Mouse (Mus musculus): ENCODE data around the gene Sh3kbp1. TPM values are rescaled to one million over a fixed set of nuclear protein-coding genes. Genes with fewer than 3 reads are reported as not detected.

Gene Sh3kbp1
- total RNA-seq, 1 experiment from 2014 or later: 52.2 TPM

- no peak for DNase-seq
Measured at GRCm38 (mm10) chrX:159924759-159925158, 297.7 kb downstream of the Sh3kbp1 start.

GRCm38 (mm10) chrX:159928165-159928564 is 301.1 kb downstream of the Sh3kbp1 start:
- no peak for DNase-seq

GRCm38 (mm10) chrX:159928834-159929233 is 301.8 kb downstream of the Sh3kbp1 start:
- DNase-seq: no peak

- no peak for DNase-seq
Measured at GRCm38 (mm10) chrX:159932027-159932426, 305.0 kb downstream of the Sh3kbp1 start.

- no peak for DNase-seq
Measured at GRCm38 (mm10) chrX:159942569-159942968, 315.5 kb downstream of the Sh3kbp1 start.

GRCm38 (mm10) chrX:159943586-159943985 is 316.5 kb downstream of the Sh3kbp1 start:
- no peak for DNase-seq

GRCm38 (mm10) chrX:159953546-159954429 is 326.7 kb downstream of the Sh3kbp1 start:
- DNase-seq: no peak

GRCm38 (mm10) chrX:159954430-159954779 is 327.3 kb downstream of the Sh3kbp1 start:
- DNase-seq: no peak

GRCm38 (mm10) chrX:159955433-159955832 is 328.4 kb downstream of the Sh3kbp1 start:
- no peak for DNase-seq

- DNase-seq: no peak
Measured at GRCm38 (mm10) chrX:159961385-159961784, 334.3 kb downstream of the Sh3kbp1 start.

- peak; percentile 64 for DNase-seq
Measured at GRCm38 (mm10) chrX:159963273-159963672, 336.2 kb downstream of the Sh3kbp1 start.

GRCm38 (mm10) chrX:159963925-159964324 is 336.9 kb downstream of the Sh3kbp1 start:
- DNase-seq: no peak

- DNase-seq: no peak
Measured at GRCm38 (mm10) chrX:159969025-159969424, 342.0 kb downstream of the Sh3kbp1 start.

GRCm38 (mm10) chrX:159971091-159971779 is 344.2 kb downstream of the Sh3kbp1 start:
- no peak for DNase-seq

GRCm38 (mm10) chrX:159973730-159974129 is 346.7 kb downstream of the Sh3kbp1 start:
- DNase-seq: peak; percentile 18

GRCm38 (mm10) chrX:159976243-159976642 is 349.2 kb downstream of the Sh3kbp1 start:
- no peak for DNase-seq

GRCm38 (mm10) chrX:159988002-159988960 is 361.2 kb downstream of the Sh3kbp1 start, which contains the start of gene Map3k15:
TSS of gene Map3k15 (plus strand) at chrX:159988433.
- peak; percentile 83 for DNase-seq

- no peak for DNase-seq
Measured at GRCm38 (mm10) chrX:159995808-159996207, 368.7 kb downstream of the Sh3kbp1 start.
